Mouse (Mus musculus) embryonic facial prominence, embryonic 10.5 days (tissue): Measurements from ENCODE around the gene Abcc12. TPM values are rescaled to one million over a fixed set of nuclear protein-coding genes. Genes with fewer than 3 reads are reported as not detected.

Experiments used
- DNase-seq: peaks from one replicate; pipeline ENCODE4 v3.0.0-alpha.2; 2017; ENCODE audit warnings: low spot score
- H3K27ac ChIP-seq: fragments of 300-500 bp; sonication (generic); replicated peaks from 2 replicates; pipeline ENCODE4 v1.5.1; 2016; ENCODE audit warnings: mild to moderate bottlenecking
- H3K27me3 ChIP-seq: fragments of 300-500 bp; sonication (generic); replicated peaks from 2 replicates; pipeline ENCODE4 v1.6.1; 2016; ENCODE audit warnings: low read depth, mild to moderate bottlenecking; ENCODE audit not compliant: poor library complexity, severe bottlenecking
- H3K36me3 ChIP-seq: fragments of 300-500 bp; sonication (generic); replicated peaks from 2 replicates; pipeline ENCODE4 v1.6.1; 2016; ENCODE audit warnings: mild to moderate bottlenecking, moderate library complexity
- H3K4me1 ChIP-seq: fragments of 300-500 bp; sonication (generic); 2 replicates; pipeline ENCODE4 v1.6.1; 2016
- H3K4me3 ChIP-seq: fragments of 300-500 bp; sonication (generic); 2 replicates; pipeline ENCODE4 v1.5.1; 2016; ENCODE audit warnings: mild to moderate bottlenecking, moderate library complexity
- H3K9me3 ChIP-seq: fragments of 300-500 bp; sonication (generic); 2 replicates; pipeline ENCODE4 v1.6.1; 2016; ENCODE audit warnings: mild to moderate bottlenecking
- WGBS: fragments of 180-500 bp; shearing (Covaris S2); methylation state at CpG from one replicate; pipeline ENCODE4 v1.1.7; 2016; 5-methylcytosine and 5-hydroxymethylcytosine counted together
- polyA plus RNA-seq: library from polyadenylated mRNA; unstranded; fragments of >200 nt; fragmentation: Nextera tagmentation; extraction: Ambion mirVana; gene quantifications from 2 replicates; pipeline ENCODE4 v1.2.1, GENCODE M21; 2016

Abcc12 gene
- polyA plus RNA-seq, 1 experiment from 2014 or later: not detected

GRCm38 (mm10) chr8:86597681-86598080, 17.2 kb upstream of the Abcc12 start:
- no peak for DNase-seq
- Histone ChIP-seq H3K4me3 (no peak overlapping the region), H3K9me3 (no peaks in the 10 kb centered on the region), H3K4me1 (no peaks in the 10 kb centered on the region), H3K27ac (no peak overlapping the region), H3K36me3 (no peaks in the 10 kb centered on the region), H3K27me3 (no peaks in the 10 kb centered on the region)
- WGBS: 88% methylated on average over 7 of the region's 7 CpGs

- no peak overlapping the region for H3K27ac ChIP-seq
- H3K36me3 ChIP-seq: no peaks in the 10 kb centered on the region
- no peaks in the 10 kb centered on the region for H3K9me3 ChIP-seq
- H3K4me3 ChIP-seq: no peak overlapping the region
- no peaks in the 10 kb centered on the region for H3K27me3 ChIP-seq
- H3K4me1 ChIP-seq: no peaks in the 10 kb centered on the region
- 88% methylated on average over 5 of the region's 5 CpGs for WGBS
- no peak for DNase-seq
Observed at GRCm38 (mm10) chr8:86595671-86596070, 15.2 kb upstream of the Abcc12 start.

- Histone ChIP-seq H3K27me3 (no peaks in the 10 kb centered on the region), H3K9me3 (no peaks in the 10 kb centered on the region), H3K4me3 (no peak overlapping the region), H3K4me1 (no peaks in the 10 kb centered on the region), H3K36me3 (no peaks in the 10 kb centered on the region), H3K27ac (no peak overlapping the region)
- no peak for DNase-seq
- 86% methylated on average over 3 of the region's 3 CpGs for WGBS
Observed at GRCm38 (mm10) chr8:86594159-86594796, 13.8 kb upstream of the Abcc12 start.

GRCm38 (mm10) chr8:86593099-86593498, 12.6 kb upstream of the Abcc12 start:
- Histone ChIP-seq H3K9me3 (no peaks in the 10 kb centered on the region), H3K27me3 (no peaks in the 10 kb centered on the region), H3K27ac (no peak overlapping the region), H3K4me1 (no peaks in the 10 kb centered on the region), H3K4me3 (no peak overlapping the region), H3K36me3 (no peaks in the 10 kb centered on the region)
- no peak for DNase-seq
- WGBS: 70% methylated on average over 10 of the region's 10 CpGs

- Histone ChIP-seq H3K27me3 (no peaks in the 10 kb centered on the region), H3K36me3 (no peaks in the 10 kb centered on the region), H3K4me1 (peaks cover 7% of the 10 kb centered on the region), H3K27ac (no peak overlapping the region), H3K9me3 (no peaks in the 10 kb centered on the region), H3K4me3 (no peak overlapping the region)
- no peak for DNase-seq
- WGBS: 91% methylated on average over 5 of the region's 5 CpGs
Observed at GRCm38 (mm10) chr8:86588338-86588737, 7.9 kb upstream of the Abcc12 start.

GRCm38 (mm10) chr8:86586642-86587041, 6.2 kb upstream of the Abcc12 start:
- Histone ChIP-seq H3K4me3 (no peak overlapping the region), H3K9me3 (no peaks in the 10 kb centered on the region), H3K27ac (no peak overlapping the region), H3K36me3 (no peaks in the 10 kb centered on the region), H3K27me3 (no peaks in the 10 kb centered on the region), H3K4me1 (peaks cover 7% of the 10 kb centered on the region)
- WGBS: 50% methylated on average over 6 of the region's 6 CpGs
- DNase-seq: peak; percentile 28

- Histone ChIP-seq H3K36me3 (no peaks in the 10 kb centered on the region), H3K4me1 (peaks cover 7% of the 10 kb centered on the region), H3K9me3 (no peaks in the 10 kb centered on the region), H3K27ac (no peak overlapping the region), H3K27me3 (no peaks in the 10 kb centered on the region), H3K4me3 (no peak overlapping the region)
- no peak for DNase-seq
- WGBS: 45% methylated on average over 5 of the region's 5 CpGs
Observed at GRCm38 (mm10) chr8:86586058-86586457, 5.6 kb upstream of the Abcc12 start.

GRCm38 (mm10) chr8:86585532-86585931, 5.0 kb upstream of the Abcc12 start:
- Histone ChIP-seq H3K4me1 (peaks cover 7% of the 10 kb centered on the region), H3K27me3 (no peaks in the 10 kb centered on the region), H3K36me3 (no peaks in the 10 kb centered on the region), H3K4me3 (peak overlapping the region; percentile 56), H3K27ac (no peak overlapping the region), H3K9me3 (no peaks in the 10 kb centered on the region)
- peak; percentile 81 for DNase-seq
- WGBS: 2% methylated on average over 16 of the region's 16 CpGs

- H3K4me1 ChIP-seq: peaks cover 7% of the 10 kb centered on the region
- H3K36me3 ChIP-seq: no peaks in the 10 kb centered on the region
- 6% methylated on average over 11 of the region's 11 CpGs for WGBS
- H3K27ac ChIP-seq: no peak overlapping the region
- H3K27me3 ChIP-seq: no peaks in the 10 kb centered on the region
- H3K4me3 ChIP-seq: peak overlapping the region; percentile 56
- peak; percentile 83 for DNase-seq
- H3K9me3 ChIP-seq: no peaks in the 10 kb centered on the region
Observed at GRCm38 (mm10) chr8:86585118-86585517, 4.6 kb upstream of the Abcc12 start.

- Histone ChIP-seq H3K9me3 (no peaks in the 10 kb centered on the region), H3K27ac (no peak overlapping the region), H3K27me3 (no peaks in the 10 kb centered on the region), H3K4me1 (peaks cover 13% of the 10 kb centered on the region), H3K4me3 (no peak overlapping the region), H3K36me3 (no peaks in the 10 kb centered on the region)
- no peak for DNase-seq
- 81% methylated on average over 4 of the region's 4 CpGs for WGBS
Observed at GRCm38 (mm10) chr8:86581921-86582331, 1.4 kb upstream of the Abcc12 start.

- Histone ChIP-seq H3K9me3 (no peaks in the 10 kb centered on the region), H3K36me3 (no peaks in the 10 kb centered on the region), H3K27ac (no peak overlapping the region), H3K4me3 (no peak overlapping the region), H3K4me1 (peaks cover 8% of the 10 kb centered on the region), H3K27me3 (no peaks in the 10 kb centered on the region)
- no peak for DNase-seq
- 78% methylated on average over 8 of the region's 8 CpGs for WGBS
Observed at GRCm38 (mm10) chr8:86578693-86579092, 1.8 kb downstream of the Abcc12 start.

GRCm38 (mm10) chr8:86578076-86578475, 2.4 kb downstream of the Abcc12 start:
- Histone ChIP-seq H3K36me3 (no peaks in the 10 kb centered on the region), H3K4me1 (peaks cover 8% of the 10 kb centered on the region), H3K4me3 (no peak overlapping the region), H3K27ac (no peak overlapping the region), H3K27me3 (no peaks in the 10 kb centered on the region), H3K9me3 (no peaks in the 10 kb centered on the region)
- no peak for DNase-seq
- WGBS: 49% methylated on average over 9 of the region's 9 CpGs

- Histone ChIP-seq H3K27me3 (no peaks in the 10 kb centered on the region), H3K4me1 (peaks cover 8% of the 10 kb centered on the region), H3K4me3 (no peak overlapping the region), H3K36me3 (no peaks in the 10 kb centered on the region), H3K9me3 (no peaks in the 10 kb centered on the region), H3K27ac (no peak overlapping the region)
- DNase-seq: no peak
- WGBS: 86% methylated on average over 8 of the region's 8 CpGs
Observed at GRCm38 (mm10) chr8:86577547-86577946, 2.9 kb downstream of the Abcc12 start.
